Mouse (Mus musculus): ENCODE measurements around the gene Smco4.

- TF ChIP-seq CTCF (IDR thresholded peaks at IDR 0.05; ENCODE audit: low read depth) (no peak), EP300 (IDR thresholded peaks at IDR 0.05; ENCODE audit: low read depth) (no peak)
These were observed 1.5 kb upstream of the Smco4 start for GRCm38 (mm10) chr9:15491686-15492085.
